Mouse (Mus musculus) E14TG2a.4 (cell line): Measurements from ENCODE around the gene Ifna5.

Experiments
- H3K27me3 ChIP-seq: 2 replicates; pipeline ENCODE4 v1.6.1; 2014; ENCODE audit warnings: low read length, control low read depth; ENCODE audit not compliant: insufficient read depth
- H3K36me3 ChIP-seq: 2 replicates; pipeline ENCODE4 v1.6.1; 2014; ENCODE audit warnings: low read length, control low read depth; ENCODE audit not compliant: insufficient read depth
- H3K4me1 ChIP-seq: replicated peaks from 2 replicates; pipeline ENCODE4 v1.6.1; 2014; ENCODE audit warnings: low read depth, low read length, control low read depth
- H3K4me3 ChIP-seq: replicated peaks from 2 replicates; pipeline ENCODE4 v1.5.1; 2014; ENCODE audit warnings: mild to moderate bottlenecking, low read length
- H3K9me3 ChIP-seq: 2 replicates; pipeline ENCODE4 v1.6.1; 2014; ENCODE audit warnings: low read length, control low read depth
- CTCF ChIP-seq: conservative IDR thresholded peaks from 2 replicates; pipeline ENCODE4 v1.5.1; 2014; ENCODE audit warnings: low read length
- NANOG ChIP-seq: IDR thresholded peaks from 2 replicates; pipeline ENCODE4 v1.6.1; 2014; ENCODE audit warnings: borderline replicate concordance, low read length, mixed read lengths
- POU5F1 ChIP-seq: IDR thresholded peaks from 2 replicates; pipeline ENCODE4 v1.6.1; 2014; ENCODE audit warnings: low read length, borderline replicate concordance

Ifna5 gene

GRCm38 (mm10) chr4:88872691-88873090 lies 37.4 kb downstream of the Ifna5 start:
- Histone ChIP-seq H3K4me1 (peaks cover 14% of the 10 kb centered on the region), H3K27me3 (peaks cover 20% of the 10 kb centered on the region), H3K4me3 (no peak overlapping the region), H3K36me3 (no peaks in the 10 kb centered on the region), H3K9me3 (no peaks in the 10 kb centered on the region)
- no peak for TF ChIP-seq POU5F1
- TF ChIP-seq CTCF: peak; percentile 48
- no peak for TF ChIP-seq NANOG

GRCm38 (mm10) chr4:88875435-88876095 lies 40.2 kb downstream of the Ifna5 start:
- Histone ChIP-seq H3K4me3 (no peak overlapping the region), H3K36me3 (no peaks in the 10 kb centered on the region), H3K4me1 (0 out of 2 replicates have a peak, but pooled peaks cover 4% of the 10 kb centered on the region), H3K27me3 (peaks cover 7% of the 10 kb centered on the region), H3K9me3 (no peaks in the 10 kb centered on the region)
- TF ChIP-seq POU5F1 (no peak), CTCF (no peak), NANOG (no peak)

GRCm38 (mm10) chr4:88876520-88876919 lies 41.2 kb downstream of the Ifna5 start:
- Histone ChIP-seq H3K4me3 (no peak overlapping the region), H3K36me3 (no peaks in the 10 kb centered on the region), H3K9me3 (no peaks in the 10 kb centered on the region), H3K27me3 (peaks cover 5% of the 10 kb centered on the region; the same call in 1 of the 2 replicates), H3K4me1 (0 out of 2 replicates have a peak, but pooled peaks cover 4% of the 10 kb centered on the region)
- TF ChIP-seq CTCF (0 out of 2 replicates have a peak, but pooled peaks have one; percentile 15), NANOG (no peak)

- H3K27me3 ChIP-seq: peaks cover 3% of the 10 kb centered on the region; the same call in 1 of the 2 replicates
- 0 out of 2 replicates have a peak, but pooled peaks cover 4% of the 10 kb centered on the region for H3K4me1 ChIP-seq
- H3K9me3 ChIP-seq: no peaks in the 10 kb centered on the region
- no peaks in the 10 kb centered on the region for H3K36me3 ChIP-seq
- no peak overlapping the region for H3K4me3 ChIP-seq
- TF ChIP-seq NANOG: no peak
- no peak for TF ChIP-seq POU5F1
Measured at GRCm38 (mm10) chr4:88878246-88878645, 42.9 kb downstream of the Ifna5 start.

GRCm38 (mm10) chr4:88878772-88879171 lies 43.4 kb downstream of the Ifna5 start:
- peaks cover 3% of the 10 kb centered on the region; the same call in 1 of the 2 replicates for H3K27me3 ChIP-seq
- H3K4me3 ChIP-seq: no peak overlapping the region
- no peaks in the 10 kb centered on the region for H3K36me3 ChIP-seq
- no peak for TF ChIP-seq POU5F1
- no peak for TF ChIP-seq NANOG
- TF ChIP-seq CTCF: no peak
- H3K9me3 ChIP-seq: no peaks in the 10 kb centered on the region
- 0 out of 2 replicates have a peak, but pooled peaks cover 4% of the 10 kb centered on the region for H3K4me1 ChIP-seq

- H3K27me3 ChIP-seq: peaks cover 3% of the 10 kb centered on the region; the same call in 1 of the 2 replicates
- TF ChIP-seq POU5F1: no peak
- TF ChIP-seq CTCF: no peak
- TF ChIP-seq NANOG: no peak
- no peak within 1 kb of the TSS for H3K4me3 ChIP-seq
- H3K4me1 ChIP-seq: 0 out of 2 replicates have a peak, but pooled peaks cover 4% of the 10 kb centered on the region
- H3K36me3 ChIP-seq: no peaks in the 10 kb centered on the region
- H3K9me3 ChIP-seq: no peaks in the 10 kb centered on the region
Measured at GRCm38 (mm10) chr4:88880101-88880500, 44.8 kb downstream of the Ifna5 start, which contains the start of gene Ifne. Ifne (minus strand) TSS chr4:88880201.
